Mouse (Mus musculus): ENCODE measurements around the gene Adamts17.

- no peak for TF ChIP-seq CTCF (conservative IDR thresholded peaks at IDR 0.05 in 1 of 2, IDR thresholded peaks at IDR 0.05 in 1 of 2; ENCODE audit: low read depth in 2 of 2, low read length in 2 of 2)
- TF ChIP-seq EP300 (IDR thresholded peaks at IDR 0.05; ENCODE audit: low read length), result no peak
- no peak for TF ChIP-seq NRF1 (IDR thresholded peaks at IDR 0.05; ENCODE audit: low read depth, low read length)
- no peak for TF ChIP-seq SIN3A (IDR thresholded peaks at IDR 0.05; ENCODE audit: low read length)
- TF ChIP-seq ZC3H11A (IDR thresholded peaks at IDR 0.05; ENCODE audit: low read depth, low read length), result no peak
- no peak for TF ChIP-seq MXI1 (IDR thresholded peaks at IDR 0.05; ENCODE audit: low read depth, low read length)
- no peak for TF ChIP-seq CHD2 (IDR thresholded peaks at IDR 0.05; ENCODE audit: low read length)
- no peak for TF ChIP-seq ZKSCAN1 (IDR thresholded peaks at IDR 0.05; ENCODE audit: borderline replicate concordance, low read depth, low read length)
Observed at GRCm38 (mm10) chr7:66998821-66999220, 159.3 kb downstream of the Adamts17 start.
